Comparison of ENCODE assay signal across 19 mouse cellular contexts in genomic region chr9:46035290-46035871, GRCm38 (mm10). TPM values are rescaled to one million over a fixed set of nuclear protein-coding genes. Genes with fewer than 3 reads are reported as not detected.
DNase-seq lines count a peak whose midpoint lies in the region; ATAC-seq and TF ChIP-seq lines count a peak whose summit lies in the region.
"Had no signal": no experiment of that assay in that cellular context is flagged by ENCODE, and none has a peak within 500 bp of the region (broad histone marks: within the 10 kb centered on the region; RNA-seq: fewer than 3 reads in every experiment).

No protein-coding gene starts in this region.

- 27% methylated on average over 9 of the region's 9 CpGs for WGBS in kidney, adult 2 months
- WGBS in kidney, embryonic 16.5 days: 48% methylated on average over 9 of the region's 9 CpGs
- WGBS in midbrain, embryonic 11.5 days: 88% methylated on average over 9 of the region's 9 CpGs
- WGBS in midbrain, embryonic 14.5 days: 81% methylated on average over 9 of the region's 9 CpGs
- WGBS in limb, embryonic 13.5 days: 44% methylated on average over 9 of the region's 9 CpGs

- no peak overlapping the region for H3K9ac ChIP-seq in kidney, embryonic 16.5 days (replicated peaks; ENCODE audit: low read length)
- no peak overlapping the region for H3K9ac ChIP-seq in midbrain, embryonic 11.5 days (ENCODE audit: low read length)
- no peak overlapping the region for H3K9ac ChIP-seq in midbrain, embryonic 14.5 days (replicated peaks; ENCODE audit: low read length)
- no peak overlapping the region for H3K9ac ChIP-seq in limb, embryonic 13.5 days
- H3K9ac ChIP-seq: hindbrain, embryonic 13.5 days; liver, embryonic 12.5 days; midbrain, embryonic 12.5 days had no signal

- H3K4me2 ChIP-seq in kidney, embryonic 16.5 days (replicated peaks; ENCODE audit: low read depth, low read length): no peak overlapping the region
- no peak overlapping the region for H3K4me2 ChIP-seq in midbrain, embryonic 11.5 days
- no peak overlapping the region for H3K4me2 ChIP-seq in midbrain, embryonic 14.5 days (ENCODE audit: low read length)
- H3K4me2 ChIP-seq in limb, embryonic 13.5 days (replicated peaks): no peak overlapping the region
- H3K4me2 ChIP-seq: hindbrain, embryonic 13.5 days; liver, embryonic 12.5 days; midbrain, embryonic 12.5 days had no signal

- H3K4me1 ChIP-seq in kidney, adult 2 months (ENCODE audit: control insufficient read depth, insufficient read depth, low read length): peaks cover 50% of the 10 kb centered on the region
- peaks cover 37% of the 10 kb centered on the region for H3K4me1 ChIP-seq in kidney, embryonic 16.5 days (ENCODE audit: insufficient read depth, low read length)
- no peaks in the 10 kb centered on the region for H3K4me1 ChIP-seq in midbrain, embryonic 11.5 days (ENCODE audit: control insufficient read depth, insufficient read depth, low read length)
- H3K4me1 ChIP-seq in midbrain, embryonic 14.5 days (ENCODE audit: control insufficient read depth, insufficient read depth, low read length): 0 out of 2 replicates have a peak, but pooled peaks cover 6% of the 10 kb centered on the region
- H3K4me1 ChIP-seq in limb, embryonic 13.5 days: peaks cover 40% of the 10 kb centered on the region
- H3K4me1 ChIP-seq: midbrain, embryonic 12.5 days had no signal

- no peaks in the 10 kb centered on the region for H3K27me3 ChIP-seq in kidney, adult 2 months (replicated peaks; ENCODE audit: control insufficient read depth, insufficient read depth, low read length)
- no peaks in the 10 kb centered on the region for H3K27me3 ChIP-seq in kidney, embryonic 16.5 days (ENCODE audit: insufficient read depth, low read length)
- H3K27me3 ChIP-seq in midbrain, embryonic 11.5 days (ENCODE audit: control insufficient read depth, insufficient read depth, low read length): no peaks in the 10 kb centered on the region
- no peaks in the 10 kb centered on the region for H3K27me3 ChIP-seq in midbrain, embryonic 14.5 days (ENCODE audit: control insufficient read depth, insufficient read depth, low read length)
- no peaks in the 10 kb centered on the region for H3K27me3 ChIP-seq in limb, embryonic 13.5 days
- H3K27me3 ChIP-seq: CH12.LX; hindbrain, embryonic 13.5 days; liver, embryonic 12.5 days; midbrain, embryonic 12.5 days had no signal

- H3K27ac ChIP-seq in kidney, adult 2 months (ENCODE audit: insufficient read depth, low read depth, low read length): no peak overlapping the region
- no peak overlapping the region for H3K27ac ChIP-seq in kidney, embryonic 16.5 days (ENCODE audit: low read length)
- no peak overlapping the region for H3K27ac ChIP-seq in midbrain, embryonic 11.5 days (ENCODE audit: low read depth, low read length)
- H3K27ac ChIP-seq in midbrain, embryonic 14.5 days (replicated peaks; ENCODE audit: low read depth, low read length): no peak overlapping the region
- no peak overlapping the region for H3K27ac ChIP-seq in limb, embryonic 13.5 days
- H3K27ac ChIP-seq: hindbrain, embryonic 13.5 days; liver, embryonic 12.5 days; midbrain, embryonic 12.5 days had no signal

- H3K9me3 ChIP-seq in kidney, embryonic 16.5 days (ENCODE audit: low read length): no peaks in the 10 kb centered on the region
- H3K9me3 ChIP-seq in midbrain, embryonic 11.5 days (ENCODE audit: control insufficient read depth, low read length): no peaks in the 10 kb centered on the region
- no peaks in the 10 kb centered on the region for H3K9me3 ChIP-seq in midbrain, embryonic 14.5 days (ENCODE audit: control insufficient read depth, low read length)
- H3K9me3 ChIP-seq in limb, embryonic 13.5 days: no peaks in the 10 kb centered on the region
- H3K9me3 ChIP-seq: hindbrain, embryonic 13.5 days; liver, embryonic 12.5 days; midbrain, embryonic 12.5 days had no signal

- peak; percentile 56 for DNase-seq in adrenal gland, postnatal 14 days
- DNase-seq in adrenal gland, postnatal 4 days (ENCODE audit: low spot score in 2 of 2): no peak
- peak; percentile 57 for DNase-seq in kidney, adult 2 months
- peak; percentile 74 for DNase-seq in midbrain, embryonic 11.5 days (ENCODE audit: low spot score, missing footprints)
- DNase-seq in midbrain, embryonic 14.5 days: no peak
- DNase-seq: adrenal gland, postnatal 25 days; cerebellum, postnatal 14 days; gastrocnemius, postnatal 36 days; lung, postnatal 4 days; right cerebral cortex, postnatal 4 days had no signal

- TF ChIP-seq CTCF in kidney, adult 2 months (conservative IDR thresholded peaks at IDR 0.05; ENCODE audit: insufficient read depth, insufficient read length, low read depth, low read length): no peak

- no peak for ATAC-seq in kidney, embryonic 16.5 days (ENCODE audit: low FRiP score, low TSS enrichment)
- ATAC-seq in midbrain, embryonic 11.5 days (ENCODE audit: low FRiP score): no peak
- ATAC-seq in midbrain, embryonic 14.5 days (ENCODE audit: low FRiP score, low TSS enrichment): no peak
- peak; percentile 24; the same call in 1 of the 2 replicates for ATAC-seq in limb, embryonic 13.5 days (ENCODE audit: low FRiP score, low read depth)
- ATAC-seq in cerebellum, adult (ENCODE audit: insufficient number of reproducible peaks, low FRiP score, low TSS enrichment): no peak
- ATAC-seq: intestine, embryonic 16.5 days; liver, embryonic 12.5 days had no signal

- TF ChIP-seq POLR2A in kidney, adult 2 months (IDR thresholded peaks at IDR 0.05; ENCODE audit: low read depth, low read length): no peak

- no peaks in the 10 kb centered on the region for H3K36me3 ChIP-seq in kidney, adult 2 months (ENCODE audit: control insufficient read depth, insufficient read depth, low read length)
- H3K36me3 ChIP-seq in kidney, embryonic 16.5 days (ENCODE audit: insufficient read depth, low read length): no peaks in the 10 kb centered on the region; the same call in 1 of the 2 replicates
- no peaks in the 10 kb centered on the region for H3K36me3 ChIP-seq in midbrain, embryonic 11.5 days (ENCODE audit: control insufficient read depth, insufficient read depth, low read length)
- H3K36me3 ChIP-seq in midbrain, embryonic 14.5 days (ENCODE audit: control insufficient read depth, insufficient read depth, low read length): no peaks in the 10 kb centered on the region
- peaks cover 5% of the 10 kb centered on the region; the same call in 1 of the 2 replicates for H3K36me3 ChIP-seq in limb, embryonic 13.5 days
- H3K36me3 ChIP-seq: hindbrain, embryonic 13.5 days had no signal

- H3K4me3 ChIP-seq in kidney, adult 2 months (ENCODE audit: insufficient read depth, low read depth, low read length): no peak overlapping the region
- H3K4me3 ChIP-seq in kidney, embryonic 16.5 days (ENCODE audit: low read length): no peak overlapping the region
- H3K4me3 ChIP-seq in midbrain, embryonic 11.5 days (ENCODE audit: low read depth, low read length): no peak overlapping the region
- H3K4me3 ChIP-seq in midbrain, embryonic 14.5 days (replicated peaks; ENCODE audit: low read depth, low read length): no peak overlapping the region
- no peak overlapping the region for H3K4me3 ChIP-seq in limb, embryonic 13.5 days
- H3K4me3 ChIP-seq: hindbrain, embryonic 13.5 days; liver, embryonic 12.5 days; midbrain, embryonic 12.5 days; myocyte had no signal

RNA-seq across cellular contexts. Expression of gene Sik3, which starts 22.8 kb away (rescaled TPM):
- total RNA-seq in adrenal gland, postnatal 14 days (2021): 53.9 and 56.6 TPM in 2 replicates
- 10 to 100 TPM; 61.9 to 69.3 TPM for total RNA-seq in adrenal gland, postnatal 4 days (2021)
- 29.2 and 32.2 TPM in 2 replicates for polyA plus RNA-seq in kidney, adult 2 months (2012; rRNA removed)
- polyA plus RNA-seq in kidney, embryonic 16.5 days (2015; fragmentation: Nextera tagmentation; extraction: Ambion mirVana): 5.2 and 5.6 TPM in 2 replicates
- 8.7 and 8.9 TPM in 2 replicates for polyA plus RNA-seq in midbrain, embryonic 11.5 days (2014; fragmentation: Nextera tagmentation; extraction: Ambion mirVana)
- 10.3 and 11.4 TPM in 2 replicates for polyA plus RNA-seq in midbrain, embryonic 14.5 days (2014; fragmentation: Nextera tagmentation; extraction: Ambion mirVana)
- 8.2 and 9.4 TPM in 2 replicates for polyA plus RNA-seq in limb, embryonic 13.5 days (2015; fragmentation: Nextera tagmentation; extraction: Ambion mirVana)

RNA-seq across cellular contexts. Expression of gene Pafah1b2, which starts 22.9 kb away (rescaled TPM):
- total RNA-seq in adrenal gland, postnatal 14 days (2021): 132 and 135 TPM in 2 replicates
- total RNA-seq in adrenal gland, postnatal 4 days (2021): 100 to 1,000 TPM; 154 to 163 TPM
- polyA plus RNA-seq in kidney, adult 2 months (2012; rRNA removed): 17.6 and 21.1 TPM in 2 replicates
- polyA plus RNA-seq in kidney, embryonic 16.5 days (2015; fragmentation: Nextera tagmentation; extraction: Ambion mirVana): 166 and 173 TPM in 2 replicates
- 274 and 275 TPM in 2 replicates for polyA plus RNA-seq in midbrain, embryonic 11.5 days (2014; fragmentation: Nextera tagmentation; extraction: Ambion mirVana)
- 291 and 338 TPM in 2 replicates for polyA plus RNA-seq in midbrain, embryonic 14.5 days (2014; fragmentation: Nextera tagmentation; extraction: Ambion mirVana)
- polyA plus RNA-seq in limb, embryonic 13.5 days (2015; fragmentation: Nextera tagmentation; extraction: Ambion mirVana): 201 and 218 TPM in 2 replicates

Comparison
In these comparisons a context has a peak if more than half of its experiments do, and no peak if none do; other contexts are left out.
1. DNase-seq: peak in adrenal gland, postnatal 14 days (single experiment), kidney, adult 2 months (single experiment) and midbrain, embryonic 11.5 days (single experiment); none in adrenal gland, postnatal 4 days (0 of 2) and midbrain, embryonic 14.5 days (single experiment).